Mouse (Mus musculus) spleen, postnatal 14 days (tissue): ENCODE results near the gene Gabarapl2.

Source experiments
- DNase-seq, 2 experiments: peaks; one replicate each; pipeline ENCODE4 v3.0.0; 2021 to 2022; ENCODE audit warnings: low spot score in 2 of 2

The Gabarapl2 gene

GRCm38 (mm10) chr8:111940171-111941100 is at the start of gene Gabarapl2:
TSS of gene Gabarapl2 (plus strand) at chr8:111940703.
- DNase-seq, result peak; percentile 91 to 95

- DNase-seq, result no peak
Measured at GRCm38 (mm10) chr8:111890911-111891303, 49.6 kb upstream of the Gabarapl2 start.

GRCm38 (mm10) chr8:111891983-111892382 is 48.5 kb upstream of the Gabarapl2 start:
- DNase-seq, result no peak

GRCm38 (mm10) chr8:111892615-111893014 is 47.9 kb upstream of the Gabarapl2 start:
- no peak for DNase-seq

GRCm38 (mm10) chr8:111894955-111895354 is 45.5 kb upstream of the Gabarapl2 start:
- no peak for DNase-seq

- no peak for DNase-seq
Measured at GRCm38 (mm10) chr8:111898586-111898985, 41.9 kb upstream of the Gabarapl2 start.

- DNase-seq, result no peak
Measured at GRCm38 (mm10) chr8:111902080-111902479, 38.4 kb upstream of the Gabarapl2 start.

- DNase-seq, result no peak
Measured at GRCm38 (mm10) chr8:111905500-111906121, 34.9 kb upstream of the Gabarapl2 start.

GRCm38 (mm10) chr8:111909621-111910450 is 30.7 kb upstream of the Gabarapl2 start, which contains the start of gene Chst5:
TSS of gene Chst5 (minus strand) at chr8:111910447.
- no peak for DNase-seq

GRCm38 (mm10) chr8:111911572-111911971 is 28.9 kb upstream of the Gabarapl2 start:
- no peak for DNase-seq

- DNase-seq, result no peak
Measured at GRCm38 (mm10) chr8:111912860-111913432, 27.6 kb upstream of the Gabarapl2 start.

- DNase-seq, result no peak
Measured at GRCm38 (mm10) chr8:111919663-111920062, 20.8 kb upstream of the Gabarapl2 start.

GRCm38 (mm10) chr8:111920971-111921370 is 19.5 kb upstream of the Gabarapl2 start:
- DNase-seq, result no peak

- DNase-seq, result peak in 1 of 2 experiments; percentile 59
Measured at GRCm38 (mm10) chr8:111923383-111923804, 17.1 kb upstream of the Gabarapl2 start.

- DNase-seq, result no peak
Measured at GRCm38 (mm10) chr8:111924976-111925375, 15.5 kb upstream of the Gabarapl2 start.

- DNase-seq, result no peak
Measured at GRCm38 (mm10) chr8:111929648-111930344, 10.7 kb upstream of the Gabarapl2 start.

GRCm38 (mm10) chr8:111931721-111932120 is 8.8 kb upstream of the Gabarapl2 start:
- no peak for DNase-seq

- DNase-seq, result peak; percentile 62
Measured at GRCm38 (mm10) chr8:111932580-111933336, 7.7 kb upstream of the Gabarapl2 start.

- DNase-seq, result peak; percentile 78 to 85
Measured at GRCm38 (mm10) chr8:111933348-111934076, 7.0 kb upstream of the Gabarapl2 start, which contains the start of gene Tmem231. TSS of gene Tmem231 (minus strand) at chr8:111933881.
